Mouse (Mus musculus) kidney, adult 2 months (tissue): ENCODE data around the gene Ybey. TPM values are rescaled to one million over a fixed set of nuclear protein-coding genes. Genes with fewer than 3 reads are reported as not detected.

Experiments used
- DNase-seq: peaks from one replicate; pipeline ENCODE4 v3.0.0; 2021
- H3K27ac ChIP-seq: fragments of 200-500 bp; 2 replicates; pipeline ENCODE4 v1.5.1; 2012; ENCODE audit warnings: low read depth, low read length, control low read depth, inconsistent platforms; ENCODE audit not compliant: insufficient read depth
- H3K27me3 ChIP-seq: fragments of 200-500 bp; replicated peaks from 2 replicates; pipeline ENCODE4 v1.6.1; 2012; ENCODE audit warnings: mild to moderate bottlenecking, moderate library complexity, low read length, inconsistent platforms; ENCODE audit not compliant: control insufficient read depth, insufficient read depth
- H3K36me3 ChIP-seq: fragments of 200-500 bp; 2 replicates; pipeline ENCODE4 v1.6.1; 2012; ENCODE audit warnings: mild to moderate bottlenecking, moderate library complexity, low read length, inconsistent platforms; ENCODE audit not compliant: control insufficient read depth, insufficient read depth
- H3K4me1 ChIP-seq: fragments of 200-500 bp; 2 replicates; pipeline ENCODE4 v1.6.1; 2011; ENCODE audit warnings: low read length; ENCODE audit not compliant: control insufficient read depth, insufficient read depth
- H3K4me3 ChIP-seq: fragments of 200-500 bp; 2 replicates; pipeline ENCODE4 v1.5.1; 2011; ENCODE audit warnings: mild to moderate bottlenecking, low read depth, low read length, control low read depth; ENCODE audit not compliant: insufficient read depth
- CTCF ChIP-seq: fragments of 200-500 bp; conservative IDR thresholded peaks from 2 replicates; pipeline ENCODE4 v1.5.1; 2011; ENCODE audit warnings: low read depth, mild to moderate bottlenecking, control low read depth, low read length, moderate library complexity, mixed read lengths; ENCODE audit not compliant: insufficient read depth, insufficient read length
- POLR2A ChIP-seq: fragments of 200-500 bp; IDR thresholded peaks from one replicate; pipeline ENCODE4 v1.6.1; 2011; ENCODE audit warnings: low read depth, low read length, control low read depth
- WGBS: fragments of 180-500 bp; shearing (Covaris S2); methylation state at CpG from one replicate; pipeline ENCODE4 v1.1.7; 2018; 5-methylcytosine and 5-hydroxymethylcytosine counted together
- polyA plus RNA-seq: library from polyadenylated mRNA; depleted of rRNA; stranded (reverse); fragments of >200 nt; gene quantifications from 2 replicates; pipeline ENCODE4 v1.2.3, GENCODE M21; 2012; rRNA removed

The Ybey gene
- polyA plus RNA-seq, 1 experiment = 3.3 TPM

DNA sequence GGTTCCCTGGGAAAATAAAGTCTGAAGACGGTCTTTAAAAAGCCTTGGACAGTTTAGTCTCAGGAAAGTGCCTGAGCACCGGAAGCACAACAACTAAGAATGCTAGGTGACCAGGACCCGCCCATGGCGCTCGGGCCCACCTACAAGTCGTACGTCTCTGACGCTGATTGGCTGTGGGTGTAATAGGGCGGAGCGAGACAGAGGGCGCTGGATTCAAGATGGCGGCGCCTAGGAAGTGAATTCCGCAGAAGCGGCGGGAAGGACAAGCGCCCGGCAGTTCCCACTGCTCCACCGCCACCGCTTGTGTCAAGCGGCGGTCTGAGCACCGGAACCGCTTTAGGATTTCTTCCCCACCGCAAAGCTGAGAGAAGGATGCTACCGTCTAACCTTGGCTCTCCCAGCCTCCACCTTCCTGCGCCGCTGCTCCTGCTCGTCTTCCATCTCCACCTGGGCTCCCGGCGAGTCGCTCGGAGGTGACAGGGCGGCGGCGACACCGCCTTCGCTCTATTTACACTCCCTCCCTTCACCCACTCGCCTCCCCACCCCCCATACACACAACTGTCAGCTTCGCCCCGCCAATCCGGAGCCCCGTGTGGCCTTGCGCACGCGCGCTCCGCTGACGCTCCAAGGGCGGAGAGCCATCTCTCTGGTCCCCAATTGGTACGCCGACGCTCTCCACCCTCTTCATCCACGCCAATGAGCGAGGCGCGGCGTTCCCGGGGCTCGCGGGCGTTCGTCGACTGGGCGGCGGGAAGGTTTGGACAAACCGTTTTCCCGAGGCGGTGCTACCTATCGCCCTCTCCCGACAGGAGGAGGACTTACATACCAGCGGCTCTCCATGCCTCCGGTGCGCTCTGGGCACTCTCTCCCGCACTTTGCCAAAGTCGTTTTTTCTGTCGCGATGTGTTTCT lies 26.5 kb downstream of the Ybey start, which contains the start of gene Pcnt:
TSS of gene Pcnt (minus strand) at position 609 of the 911 bp plus-strand sequence.
- under 1% methylated on average over 78 of the region's 78 CpGs for WGBS
- peak; percentile 99 for DNase-seq

GRCm38 (mm10) chr10:76440281-76440680 lies 28.6 kb downstream of the Ybey start, which contains the start of gene AC141477.1:
TSS of gene AC141477.1 (minus strand) at chr10:76440444.
- no peaks in the 10 kb centered on the region for H3K27me3 ChIP-seq
- no peak within 1 kb of the TSS for H3K27ac ChIP-seq
- H3K4me3 ChIP-seq = no peak within 1 kb of the TSS
- no peak for DNase-seq
- no peak for TF ChIP-seq POLR2A
- no peak for TF ChIP-seq CTCF
- peaks cover 9% of the 10 kb centered on the region; the same call in 1 of the 2 replicates for H3K4me1 ChIP-seq
- WGBS = 96% methylated on average over 17 of the region's 17 CpGs
- H3K36me3 ChIP-seq = no peaks in the 10 kb centered on the region

More for the DNA sequence above, 26.5 kb downstream of the Ybey start, which contains the start of gene Pcnt:
- H3K27me3 ChIP-seq = no peaks in the 10 kb centered on the region
- TF ChIP-seq CTCF (peak; percentile 81), POLR2A (no peak)
- H3K27ac ChIP-seq = peak within 1 kb of the TSS; percentile 90
- H3K36me3 ChIP-seq = no peaks in the 10 kb centered on the region
- H3K4me3 ChIP-seq = peak within 1 kb of the TSS; percentile 83
- peaks cover 9% of the 10 kb centered on the region; the same call in 1 of the 2 replicates for H3K4me1 ChIP-seq

GRCm38 (mm10) chr10:76439107-76439890 lies 29.6 kb downstream of the Ybey start:
- no peak overlapping the region for H3K27ac ChIP-seq
- no peak overlapping the region for H3K4me3 ChIP-seq
- DNase-seq = no peak
- WGBS = 93% methylated on average over 9 of the region's 9 CpGs
- no peak for TF ChIP-seq POLR2A
- TF ChIP-seq CTCF = no peak
- H3K4me1 ChIP-seq = peaks cover 9% of the 10 kb centered on the region; the same call in 1 of the 2 replicates
- H3K36me3 ChIP-seq = 0 out of 2 replicates have a peak, but pooled peaks cover 1% of the 10 kb centered on the region
- H3K27me3 ChIP-seq = no peaks in the 10 kb centered on the region

GRCm38 (mm10) chr10:76433925-76434324 lies 35.0 kb downstream of the Ybey start:
- no peak overlapping the region for H3K4me3 ChIP-seq
- 95% methylated on average over 11 of the region's 11 CpGs for whole genome bisulfite sequencing
- H3K27me3 ChIP-seq = no peaks in the 10 kb centered on the region
- H3K27ac ChIP-seq = no peak overlapping the region
- no peaks in the 10 kb centered on the region for H3K4me1 ChIP-seq
- DNase-seq = no peak
- 0 out of 2 replicates have a peak, but pooled peaks cover 1% of the 10 kb centered on the region for H3K36me3 ChIP-seq
- no peak for TF ChIP-seq POLR2A
- TF ChIP-seq CTCF = no peak

GRCm38 (mm10) chr10:76425674-76426073 lies 43.2 kb downstream of the Ybey start:
- Histone ChIP-seq H3K27ac (no peak overlapping the region), H3K4me3 (no peak overlapping the region), H3K36me3 (no peaks in the 10 kb centered on the region; the same call in none of the 2 replicates), H3K4me1 (no peaks in the 10 kb centered on the region), H3K27me3 (no peaks in the 10 kb centered on the region)
- WGBS = 92% methylated on average over 7 of the region's 7 CpGs
- TF ChIP-seq CTCF (no peak), POLR2A (no peak)
- DNase-seq = no peak

DNA sequence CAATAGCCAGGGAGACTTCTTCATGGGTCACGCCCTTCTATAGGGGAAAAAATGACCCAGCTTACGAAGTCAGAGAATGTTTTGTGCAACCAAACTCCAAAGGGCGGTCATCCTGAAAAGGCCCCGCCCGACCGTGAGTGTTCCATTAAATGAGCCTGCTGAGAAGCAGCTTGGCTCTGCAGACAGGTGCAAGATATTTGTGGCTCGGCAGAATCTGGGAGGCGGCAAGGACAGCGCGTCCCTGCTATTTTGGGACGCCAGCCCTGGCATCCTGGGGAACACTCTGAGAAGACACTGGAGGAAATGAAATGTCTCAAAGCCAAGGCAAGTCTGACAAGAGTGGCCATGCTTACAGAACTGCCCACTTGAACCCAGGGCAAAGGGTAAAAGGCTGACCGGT lies 52.1 kb downstream of the Ybey start:
- Histone ChIP-seq H3K4me1 (peaks cover 9% of the 10 kb centered on the region; the same call in 1 of the 2 replicates), H3K27me3 (no peaks in the 10 kb centered on the region), H3K4me3 (no peak overlapping the region), H3K36me3 (peaks cover 2% of the 10 kb centered on the region), H3K27ac (peak overlapping the region; percentile 89; the same call in 1 of the 2 replicates)
- no peak for TF ChIP-seq CTCF
- no peak for TF ChIP-seq POLR2A
- peak; percentile 75 for DNase-seq
- WGBS = 51% methylated on average over 12 of the region's 12 CpGs

Other genes with a start within 250 kb of the Ybey start
- gene Prmt2, start 231.2 kb downstream of the Ybey start, polyA plus RNA-seq = 28.7 and 30.0 TPM in 2 replicates
- gene S100b, start 215.3 kb downstream of the Ybey start, polyA plus RNA-seq = 1.1 and 1.5 TPM in 2 replicates
- 13.2 and 15.0 TPM in 2 replicates for gene Dip2a, start 123.8 kb downstream of the Ybey start, polyA plus RNA-seq
- not detected in 2 replicates for gene AC141477.1, start 28.7 kb downstream of the Ybey start, polyA plus RNA-seq
- 14.6 and 14.9 TPM in 2 replicates for gene Pcnt, start 26.3 kb downstream of the Ybey start, polyA plus RNA-seq
- gene 2610028H24Rik, start 20.0 kb downstream of the Ybey start, polyA plus RNA-seq = 0.08 and 0.12 TPM in 2 replicates
- 16.6 and 18.3 TPM in 2 replicates for gene Mcm3ap, start 187 bp downstream of the Ybey start, polyA plus RNA-seq
- gene Lss, start 62.5 kb upstream of the Ybey start, polyA plus RNA-seq = 18.9 and 21.4 TPM in 2 replicates
- 0.14 and 0.19 TPM in 2 replicates for gene Spatc1l, start 93.2 kb upstream of the Ybey start, polyA plus RNA-seq
- 4.0 and 6.2 TPM in 2 replicates for gene Ftcd, start 106.5 kb upstream of the Ybey start, polyA plus RNA-seq
- gene Col6a2, start 154.5 kb upstream of the Ybey start, polyA plus RNA-seq = 23.4 and 28.7 TPM in 2 replicates